ENCODE assay signal across 10 mouse cellular contexts in genomic region chr12:8443253-8443661, GRCm38 (mm10). TPM values are rescaled to one million over a fixed set of nuclear protein-coding genes. Genes with fewer than 3 reads are reported as not detected.
A peak's percentile ranks its signal among the peaks of the same experiment; 100 is the strongest.
DNase-seq lines count a peak whose midpoint lies in the region; ATAC-seq lines count a peak whose summit lies in the region.
"Had no signal": no experiment of that assay in that cellular context is flagged by ENCODE, and none has a peak within 500 bp of the region (broad histone marks: within the 10 kb centered on the region; RNA-seq: fewer than 3 reads in every experiment).

No protein-coding gene starts in this region.

- H3K27me3 ChIP-seq in limb, embryonic 15.5 days: no peaks in the 10 kb centered on the region
- no peaks in the 10 kb centered on the region for H3K27me3 ChIP-seq in limb, embryonic 10.5 days (ENCODE audit: low read depth, poor library complexity, severe bottlenecking)
- H3K27me3 ChIP-seq: neural tube, embryonic 13.5 days had no signal

- no peak overlapping the region for H3K27ac ChIP-seq in limb, embryonic 15.5 days
- no peak overlapping the region for H3K27ac ChIP-seq in limb, embryonic 10.5 days
- H3K27ac ChIP-seq: hindbrain, embryonic 10.5 days; neural tube, embryonic 13.5 days had no signal

- no peak overlapping the region for H3K9ac ChIP-seq in limb, embryonic 15.5 days
- H3K9ac ChIP-seq: neural tube, embryonic 13.5 days had no signal

- 83% methylated on average over 4 of the region's 4 CpGs for WGBS in limb, embryonic 15.5 days
- 81% methylated on average over 4 of the region's 4 CpGs for WGBS in limb, embryonic 10.5 days

- H3K4me3 ChIP-seq in limb, embryonic 15.5 days: no peak overlapping the region
- H3K4me3 ChIP-seq in limb, embryonic 10.5 days: no peak overlapping the region
- H3K4me3 ChIP-seq: hindbrain, embryonic 10.5 days; neural tube, embryonic 13.5 days had no signal

- no peak for DNase-seq in limb, embryonic 10.5 days (ENCODE audit: low spot score)
- peak; percentile 86 to 90 for DNase-seq in heart, adult 9 months (ENCODE audit: low spot score in 2 of 2)
- peak; percentile 85 for DNase-seq in kidney, adult 11 months
- peak; percentile 70 for DNase-seq in lung, postnatal 10 days
- no peak for DNase-seq in cerebellum, adult 18-20 months
- no peak for DNase-seq in spleen, postnatal 10 days (ENCODE audit: low spot score in 2 of 2)

- H3K9me3 ChIP-seq in limb, embryonic 15.5 days: no peaks in the 10 kb centered on the region
- H3K9me3 ChIP-seq in limb, embryonic 10.5 days (replicated peaks): no peaks in the 10 kb centered on the region
- H3K9me3 ChIP-seq: hindbrain, embryonic 10.5 days; neural tube, embryonic 13.5 days had no signal

- ATAC-seq in limb, embryonic 15.5 days (ENCODE audit: insufficient number of reproducible peaks, low FRiP score, low TSS enrichment, low read depth): 0 out of 2 replicates have a peak, but pooled peaks have one; percentile 25
- ATAC-seq: forebrain, embryonic 16.5 days had no signal

- no peaks in the 10 kb centered on the region for H3K36me3 ChIP-seq in limb, embryonic 15.5 days
- no peaks in the 10 kb centered on the region for H3K36me3 ChIP-seq in limb, embryonic 10.5 days
- H3K36me3 ChIP-seq: hindbrain, embryonic 10.5 days; neural tube, embryonic 13.5 days had no signal

- H3K4me1 ChIP-seq in limb, embryonic 15.5 days: peaks cover 31% of the 10 kb centered on the region
- peaks cover 8% of the 10 kb centered on the region; the same call in 1 of the 2 replicates for H3K4me1 ChIP-seq in limb, embryonic 10.5 days

- no peak overlapping the region for H3K4me2 ChIP-seq in limb, embryonic 15.5 days
- H3K4me2 ChIP-seq: neural tube, embryonic 13.5 days had no signal

RNA-seq across cellular contexts. Expression of gene Rhob, which starts 56.6 kb away (rescaled TPM):
- 54.1 and 60.5 TPM in 2 replicates for polyA plus RNA-seq in limb, embryonic 15.5 days (2015; fragmentation: Nextera tagmentation; extraction: Ambion mirVana)
- 14.7 and 16.7 TPM in 2 replicates for polyA plus RNA-seq in limb, embryonic 10.5 days (2016; fragmentation: Nextera tagmentation; extraction: Ambion mirVana)

Comparison
In these comparisons a context has a peak if more than half of its experiments do, and no peak if none do; other contexts are left out.
1. DNase-seq: peak in heart, adult 9 months (2 of 2), kidney, adult 11 months (single experiment) and lung, postnatal 10 days (single experiment); none in limb, embryonic 10.5 days (single experiment), cerebellum, adult 18-20 months (0 of 2) and spleen, postnatal 10 days (0 of 2).